Mouse (Mus musculus) lung, postnatal 36 days (tissue): ENCODE measurements around the gene Sctr.
A peak's percentile ranks its signal among the peaks of the same experiment; 100 is the strongest.

ENCODE experiments used
- DNase-seq: peaks from one replicate; pipeline ENCODE4 v3.0.0; 2022; ENCODE audit warnings: mixed read lengths

The Sctr gene

GRCm38 (mm10) chr1:120072900-120073299, 66.2 kb downstream of the Sctr start:
- DNase-seq = peak; percentile 75

GRCm38 (mm10) chr1:120073519-120074306, 67.0 kb downstream of the Sctr start, which contains the start of gene Tmem37:
TSS of gene Tmem37 (minus strand) at chr1:120074074.
- DNase-seq = peak; percentile 84

- no peak for DNase-seq
Measured at GRCm38 (mm10) chr1:120074307-120074702, 67.6 kb downstream of the Sctr start.

GRCm38 (mm10) chr1:120074931-120075330, 68.2 kb downstream of the Sctr start:
- peak; percentile 30 for DNase-seq

- DNase-seq = peak; percentile 47
Measured at GRCm38 (mm10) chr1:120075507-120075906, 68.8 kb downstream of the Sctr start.

- DNase-seq = no peak
Measured at GRCm38 (mm10) chr1:120077746-120078410, 71.2 kb downstream of the Sctr start.

- no peak for DNase-seq
Measured at GRCm38 (mm10) chr1:120080632-120081031, 73.9 kb downstream of the Sctr start.

GRCm38 (mm10) chr1:120082957-120083585, 76.4 kb downstream of the Sctr start:
- DNase-seq = peak; percentile 84

- no peak for DNase-seq
Measured at GRCm38 (mm10) chr1:120083921-120084517, 77.3 kb downstream of the Sctr start.

GRCm38 (mm10) chr1:120085696-120086095, 79.0 kb downstream of the Sctr start:
- no peak for DNase-seq

GRCm38 (mm10) chr1:120086644-120087043, 80.0 kb downstream of the Sctr start:
- DNase-seq = no peak

GRCm38 (mm10) chr1:120089180-120089579, 82.5 kb downstream of the Sctr start:
- no peak for DNase-seq

GRCm38 (mm10) chr1:120090880-120091570, 84.3 kb downstream of the Sctr start:
- no peak for DNase-seq

- DNase-seq = peak; percentile 96
Measured at GRCm38 (mm10) chr1:120093482-120094134, 86.9 kb downstream of the Sctr start.

GRCm38 (mm10) chr1:120094920-120095319, 88.2 kb downstream of the Sctr start:
- DNase-seq = no peak

GRCm38 (mm10) chr1:120098327-120098726, 91.6 kb downstream of the Sctr start:
- peak; percentile 88 for DNase-seq

GRCm38 (mm10) chr1:120099483-120099882, 92.8 kb downstream of the Sctr start:
- DNase-seq = peak; percentile 64

GRCm38 (mm10) chr1:120100456-120101226, 93.9 kb downstream of the Sctr start:
- DNase-seq = peak; percentile 70

GRCm38 (mm10) chr1:120101227-120101609, 94.5 kb downstream of the Sctr start:
- DNase-seq = no peak

GRCm38 (mm10) chr1:120105556-120105959, 98.9 kb downstream of the Sctr start:
- peak; percentile 82 for DNase-seq

GRCm38 (mm10) chr1:120109741-120110432, 103.2 kb downstream of the Sctr start:
- no peak for DNase-seq
